Mouse (Mus musculus) fat pad, adult 2 months (tissue): ENCODE data around the gene Mlx.

Experiments used
- DNase-seq: peaks from one replicate; pipeline ENCODE4 v3.0.0-alpha.2; 2011; ENCODE audit warnings: low read depth, low spot score; ENCODE audit errors: extremely low read depth

Mlx gene

DNA sequence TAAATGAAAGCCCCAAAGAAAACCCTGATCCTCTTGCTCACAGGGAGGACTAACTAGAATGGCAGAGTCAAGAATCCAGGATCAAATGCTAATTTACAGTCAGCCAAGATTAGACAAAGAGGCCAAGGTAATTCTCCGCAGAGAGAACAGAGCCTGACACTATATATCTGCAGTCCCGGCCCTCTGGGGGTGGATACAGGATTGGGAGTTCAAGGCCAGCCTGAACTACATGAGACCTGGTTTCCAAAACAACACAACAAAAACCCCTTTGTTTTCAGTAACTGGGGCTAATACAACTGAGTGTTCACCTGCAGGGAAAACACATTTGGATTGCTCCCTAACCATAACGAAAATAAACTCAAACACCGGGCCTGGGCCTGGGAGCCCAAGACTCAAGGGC is 22.6 kb upstream of the Mlx start:
- DNase-seq = no peak

- DNase-seq = no peak
Measured at GRCm38 (mm10) chr11:101065002-101065401, 22.1 kb upstream of the Mlx start.

DNA sequence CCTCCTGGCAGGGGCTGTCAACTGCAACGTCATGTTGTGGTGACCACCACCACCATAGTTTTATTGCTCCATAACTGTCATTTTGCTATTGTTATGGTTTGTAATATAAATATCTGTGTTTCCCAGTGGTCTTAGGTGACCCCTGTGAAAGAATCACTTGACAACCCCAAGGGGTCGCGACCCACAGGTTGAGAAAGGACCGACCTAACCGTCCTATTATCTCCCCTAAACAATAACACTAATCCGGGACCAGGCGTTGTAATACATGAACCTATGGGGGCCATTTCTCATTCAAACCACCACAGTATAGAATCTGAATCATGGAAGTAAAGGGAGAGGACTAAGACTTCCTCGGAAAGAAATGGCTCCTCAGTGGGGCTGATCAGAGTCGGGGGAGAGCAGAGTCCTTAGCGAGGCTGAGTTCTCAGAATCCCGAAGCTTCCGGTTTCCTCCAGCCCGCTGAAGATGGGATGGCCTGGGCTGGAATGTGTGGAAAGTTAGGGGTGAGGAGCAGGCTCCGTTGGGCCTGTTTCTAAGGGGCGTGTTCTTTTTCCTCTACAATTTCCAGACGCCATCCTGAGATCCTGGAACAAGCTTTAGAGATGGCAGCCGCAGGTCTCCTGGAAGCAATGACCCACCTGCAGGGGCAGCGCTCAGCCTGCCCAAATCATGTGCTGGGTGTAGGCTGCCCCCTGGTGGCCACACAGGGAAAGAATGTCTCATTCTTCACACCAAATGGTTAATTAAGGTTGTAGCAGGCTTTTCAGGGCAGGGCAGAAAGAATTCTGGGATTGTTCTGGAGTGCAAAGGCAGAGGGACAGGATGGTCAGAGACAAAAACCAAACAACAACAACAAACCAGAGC is 20.3 kb upstream of the Mlx start:
- no peak for DNase-seq

GRCm38 (mm10) chr11:101069391-101070188 is 17.5 kb upstream of the Mlx start, which contains the start of gene Naglu:
Naglu (plus strand) TSS chr11:101070012.
- no peak for DNase-seq

DNA sequence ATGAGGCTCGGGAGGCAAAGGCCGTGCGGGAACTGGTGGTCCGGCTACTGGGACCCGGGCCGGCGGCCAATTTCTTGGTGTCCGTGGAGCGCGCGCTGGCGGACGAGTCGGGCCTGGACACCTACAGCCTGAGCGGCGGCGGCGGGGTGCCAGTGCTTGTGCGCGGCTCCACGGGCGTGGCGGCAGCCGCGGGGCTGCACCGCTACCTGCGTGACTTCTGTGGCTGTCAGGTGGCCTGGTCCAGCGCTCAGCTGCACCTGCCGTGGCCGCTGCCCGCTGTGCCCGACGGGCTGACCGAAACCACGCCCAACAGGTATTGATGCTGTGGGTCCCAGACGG is 16.9 kb upstream of the Mlx start:
- no peak for DNase-seq

- DNase-seq = no peak
Measured at GRCm38 (mm10) chr11:101070987-101071386, 16.1 kb upstream of the Mlx start.

DNA sequence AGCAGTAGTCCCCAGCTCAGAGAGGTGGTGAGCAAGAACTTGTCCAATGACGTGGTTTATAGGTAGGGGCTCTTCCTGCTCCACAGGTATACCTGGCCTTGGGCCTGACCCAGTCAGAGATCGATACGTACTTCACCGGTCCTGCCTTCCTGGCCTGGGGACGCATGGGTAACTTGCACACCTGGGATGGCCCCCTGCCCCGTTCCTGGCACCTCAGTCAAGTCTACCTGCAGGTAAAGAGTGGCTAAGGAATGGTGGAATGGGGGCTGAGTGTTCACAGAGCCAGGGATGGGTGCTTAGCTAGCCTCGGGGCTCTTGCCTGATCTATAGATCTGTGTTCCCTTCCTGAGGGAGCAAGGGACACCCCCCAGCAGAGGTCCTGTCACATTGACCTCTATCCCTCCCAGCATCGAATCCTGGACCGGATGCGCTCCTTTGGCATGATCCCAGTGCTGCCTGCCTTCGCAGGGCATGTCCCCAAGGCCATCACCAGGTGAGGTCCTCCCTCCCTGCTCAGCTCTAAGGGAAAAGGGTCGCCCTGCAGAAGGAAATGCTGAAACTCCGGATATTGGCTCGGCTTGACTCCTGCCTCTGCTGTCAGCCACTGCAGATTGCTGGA is 15.2 kb upstream of the Mlx start:
- no peak for DNase-seq

DNA sequence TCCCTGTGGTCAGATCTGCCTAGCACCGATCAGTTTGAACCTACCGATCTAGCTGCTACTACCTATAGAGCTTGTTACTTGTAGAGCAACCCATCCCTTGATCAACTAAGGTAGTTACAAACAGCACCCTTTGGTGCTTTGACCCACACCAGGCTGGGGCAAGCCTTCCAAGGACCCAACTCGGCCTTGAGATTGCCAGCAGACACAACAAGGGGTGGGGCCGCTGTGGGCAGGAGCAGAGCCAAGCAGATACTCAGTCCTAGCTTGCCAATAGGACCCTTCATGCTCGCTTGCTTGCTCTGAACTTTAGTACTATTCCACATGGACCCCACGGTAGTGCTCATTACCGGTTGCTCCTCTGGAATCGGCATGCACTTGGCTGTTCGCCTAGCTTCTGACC is 9.0 kb upstream of the Mlx start, which contains the start of gene Hsd17b1:
Gene Hsd17b1 (plus strand): TSS at position 291 of the 400 bp plus-strand sequence.
- no peak for DNase-seq

GRCm38 (mm10) chr11:101079746-101080145 is 7.3 kb upstream of the Mlx start:
- no peak for DNase-seq

GRCm38 (mm10) chr11:101080421-101080820 is 6.7 kb upstream of the Mlx start:
- no peak for DNase-seq

GRCm38 (mm10) chr11:101081659-101082058 is 5.4 kb upstream of the Mlx start:
- no peak for DNase-seq

DNA sequence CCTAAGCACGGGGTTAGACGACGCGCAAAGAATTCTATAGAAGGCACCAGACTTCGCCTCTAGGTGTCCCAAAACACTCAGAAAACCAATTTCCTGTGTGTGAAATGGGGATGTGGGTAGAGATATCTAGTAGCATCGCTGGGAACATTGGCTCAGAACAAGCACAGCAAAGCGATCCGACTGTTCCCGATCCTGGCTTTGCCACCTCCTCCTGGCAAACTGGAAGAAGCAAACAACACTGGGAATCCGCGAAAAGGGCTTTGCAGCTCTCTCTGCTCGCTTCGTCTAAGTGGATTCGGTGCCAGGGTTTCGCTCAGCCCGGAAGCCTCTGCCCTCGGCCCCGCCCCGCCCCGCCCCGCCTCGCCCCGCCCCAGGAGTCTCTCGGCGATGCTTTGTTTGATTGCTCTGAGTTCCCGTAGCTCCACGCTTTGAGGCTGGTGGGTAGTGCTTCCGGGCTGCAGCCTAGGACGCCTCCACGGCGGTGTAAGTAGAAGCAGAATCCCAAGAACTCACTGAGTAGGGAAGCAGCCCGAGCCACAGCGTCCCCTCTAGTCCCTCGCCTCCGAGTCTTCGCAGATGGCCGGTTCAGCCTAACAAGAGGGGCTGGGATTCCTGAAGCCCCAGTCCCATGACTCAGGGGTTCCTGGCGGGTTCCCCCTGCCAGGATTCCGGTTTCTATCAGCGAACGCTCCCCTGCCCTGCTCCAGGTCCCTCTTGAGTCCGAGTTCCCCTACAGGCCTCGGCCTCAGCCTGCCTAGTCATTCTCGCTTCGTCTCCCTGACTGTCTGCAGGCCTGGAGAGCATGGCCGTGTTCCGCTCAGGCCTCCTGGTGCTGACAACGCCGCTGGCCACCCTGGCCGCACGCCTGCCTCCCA is 4.6 kb upstream of the Mlx start, which contains the start of gene Coasy:
Gene Coasy (plus strand): TSS at position 358 of the 875 bp plus-strand sequence.
- no peak for DNase-seq

DNA sequence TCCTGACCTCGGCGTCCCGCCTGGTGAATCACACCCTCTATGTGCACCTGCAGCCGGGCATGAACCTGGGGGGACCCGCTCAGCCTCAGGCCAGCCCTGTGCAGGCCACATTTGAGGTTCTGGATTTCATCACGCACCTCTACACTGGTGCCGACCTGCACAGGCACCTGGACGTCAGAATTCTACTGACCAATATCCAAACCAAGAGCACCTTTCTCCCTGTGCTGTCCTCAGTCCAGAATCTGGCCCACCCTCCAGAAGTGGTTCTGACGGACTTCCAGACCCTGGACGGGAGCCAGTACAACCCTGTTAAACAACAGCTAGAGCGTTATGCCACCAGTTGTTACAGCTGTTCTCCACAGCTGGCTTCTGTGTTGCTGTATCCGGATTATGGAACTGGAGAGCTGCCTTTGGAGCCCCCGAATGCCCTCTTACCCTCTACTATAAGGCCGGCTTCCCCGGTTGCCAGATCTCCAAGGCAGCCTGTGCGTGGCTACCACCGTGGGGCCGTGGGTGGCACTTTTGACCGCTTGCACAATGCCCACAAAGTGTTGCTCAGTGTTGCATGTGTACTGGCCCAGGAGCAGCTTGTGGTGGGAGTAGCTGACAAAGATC is 3.9 kb upstream of the Mlx start:
- DNase-seq = no peak

DNA sequence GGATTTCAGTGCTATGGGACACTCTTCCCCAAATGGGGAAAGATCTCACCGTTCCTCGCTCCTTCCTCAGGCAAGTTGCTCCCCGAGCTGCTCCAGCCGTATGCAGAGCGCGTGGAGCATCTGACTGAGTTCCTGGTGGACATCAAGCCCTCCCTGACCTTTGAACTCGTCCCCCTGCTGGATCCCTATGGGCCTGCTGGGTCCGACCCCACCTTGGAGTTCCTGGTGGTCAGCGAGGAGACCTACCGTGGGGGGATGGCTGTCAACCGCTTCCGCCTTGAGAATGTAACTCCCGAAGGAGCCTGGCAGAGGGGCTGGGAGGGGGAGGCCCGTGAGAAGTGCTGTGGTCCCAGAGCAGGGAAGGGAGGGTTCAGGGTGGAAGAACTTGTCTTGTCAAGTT is 2.8 kb upstream of the Mlx start:
- DNase-seq = no peak

DNA sequence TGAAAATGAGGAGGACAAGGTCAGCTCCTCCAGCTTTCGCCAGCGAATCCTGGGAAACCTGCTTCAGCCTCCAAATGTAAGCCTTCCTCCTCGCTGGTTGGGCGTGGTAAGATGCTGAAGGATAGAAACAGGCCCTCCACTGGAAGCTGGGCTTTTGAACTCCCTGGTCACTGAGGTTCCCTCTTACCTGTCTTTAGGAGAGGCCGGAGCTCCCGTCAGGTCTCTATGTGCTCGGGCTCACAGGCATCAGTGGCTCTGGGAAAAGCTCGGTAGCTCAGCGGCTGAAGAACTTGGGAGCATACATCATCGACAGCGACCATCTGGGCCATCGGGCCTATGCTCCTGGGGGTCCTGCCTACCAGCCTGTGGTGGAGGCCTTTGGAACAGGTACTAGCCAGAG is 2.3 kb upstream of the Mlx start:
- no peak for DNase-seq

- no peak for DNase-seq
Measured at GRCm38 (mm10) chr11:101085617-101086322, 1.3 kb upstream of the Mlx start.

- no peak for DNase-seq
Measured at GRCm38 (mm10) chr11:101086323-101086674, 778 bp upstream of the Mlx start.

- DNase-seq = no peak
Measured at GRCm38 (mm10) chr11:101087682-101088055, 592 bp downstream of the Mlx start.

- DNase-seq = no peak
Measured at GRCm38 (mm10) chr11:101089931-101090330, 2.9 kb downstream of the Mlx start.

DNA sequence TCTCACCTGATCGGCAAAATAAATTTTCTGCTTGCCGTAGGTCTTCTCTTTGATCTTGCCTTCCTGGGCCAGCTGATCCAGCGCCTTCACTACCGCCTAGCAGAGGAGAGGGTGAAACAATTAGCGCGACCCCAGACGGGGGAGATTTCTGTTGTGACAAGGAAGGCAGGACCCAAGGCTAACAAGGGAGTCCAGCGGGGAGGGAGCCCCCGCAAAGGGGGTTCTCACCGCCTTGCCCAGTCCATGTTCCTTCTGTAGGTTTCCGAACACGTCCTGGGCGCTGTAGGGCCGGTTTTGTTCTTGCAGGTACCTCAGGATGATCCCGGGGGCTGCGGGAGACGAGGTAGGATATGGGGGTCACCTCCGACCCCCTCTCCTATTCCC is 7.8 kb downstream of the Mlx start:
- DNase-seq = no peak
